Mouse (Mus musculus) heart, embryonic 14.5 days (tissue): ENCODE measurements around the gene Gm30737. TPM values are rescaled to one million over a fixed set of nuclear protein-coding genes. Genes with fewer than 3 reads are reported as not detected.
"Not testable (repeated sequence)": the region's sequence is repeated elsewhere in the genome, so short reads cannot be mapped to it uniquely, and the experiment has no call there.

Experiments used
- ATAC-seq: fragments of 200-750 bp; cut with Nextera tagmentation; 2 replicates; pipeline ENCODE4 v1.8.0; 2017; ENCODE audit warnings: low read depth, moderate TSS enrichment; ENCODE audit not compliant: insufficient number of reproducible peaks, insufficient read depth, low FRiP score
- H3K27ac ChIP-seq, 2 experiments: fragments of 200-500 bp in 1 of 2; fragments of 300-500 bp in 1 of 2; sonication (generic) in 1 of 2; replicated peaks in 1 of 2; 2 replicates each; pipeline ENCODE4 v1.5.1; 2012 to 2014; ENCODE audit warnings: low read depth in 2 of 2, low read length in 2 of 2, control low read depth in 1 of 2, mild to moderate bottlenecking in 1 of 2, mixed read lengths in 1 of 2; ENCODE audit not compliant: control insufficient read depth in 1 of 2, insufficient read depth in 1 of 2
- H3K27me3 ChIP-seq: fragments of 300-500 bp; sonication (generic); 2 replicates; pipeline ENCODE4 v1.6.1; 2014; ENCODE audit warnings: mild to moderate bottlenecking, low read length, control low read depth; ENCODE audit not compliant: control insufficient read depth, insufficient read depth
- H3K36me3 ChIP-seq: fragments of 300-500 bp; sonication (generic); 2 replicates; pipeline ENCODE4 v1.6.1; 2014; ENCODE audit warnings: mild to moderate bottlenecking, control low read depth, low read length, mixed read lengths; ENCODE audit not compliant: control insufficient read depth, insufficient read depth
- H3K4me1 ChIP-seq, 2 experiments: fragments of 200-500 bp in 1 of 2; fragments of 300-500 bp in 1 of 2; sonication (generic) in 1 of 2; 2 replicates each; pipeline ENCODE4 v1.6.1; 2012 to 2014; ENCODE audit warnings: low read length in 2 of 2, control low read depth in 1 of 2, mixed read lengths in 1 of 2; ENCODE audit not compliant: control insufficient read depth in 2 of 2, insufficient read depth in 2 of 2
- H3K4me2 ChIP-seq: fragments of 300-500 bp; sonication (generic); 2 replicates; pipeline ENCODE4 v1.6.1; 2014; ENCODE audit warnings: mild to moderate bottlenecking, low read length
- H3K4me3 ChIP-seq, 2 experiments: fragments of 200-500 bp in 1 of 2; fragments of 300-500 bp in 1 of 2; sonication (generic) in 1 of 2; 2 replicates each; pipeline ENCODE4 v1.5.1; 2012 to 2014; ENCODE audit warnings: low read length in 2 of 2, mild to moderate bottlenecking in 2 of 2, control low read depth in 1 of 2, low read depth in 1 of 2, moderate library complexity in 1 of 2; ENCODE audit not compliant: control insufficient read depth in 1 of 2, insufficient read depth in 1 of 2
- H3K9ac ChIP-seq: fragments of 300-500 bp; sonication (generic); 2 replicates; pipeline ENCODE4 v1.6.1; 2014; ENCODE audit warnings: mild to moderate bottlenecking, low read length
- H3K9me3 ChIP-seq: fragments of 300-500 bp; sonication (generic); 2 replicates; pipeline ENCODE4 v1.6.1; 2016; ENCODE audit warnings: low read length, control low read depth; ENCODE audit not compliant: control insufficient read depth
- WGBS: fragments of 180-500 bp; shearing (Covaris S2); extraction: QIAGEN DNeasy Blood & Tissue Kit; methylation state at CpG from one replicate; pipeline ENCODE4 v1.1.7; 2014; 5-methylcytosine and 5-hydroxymethylcytosine counted together
- polyA plus RNA-seq: library from polyadenylated mRNA; unstranded; fragments of >200 nt; fragmentation: Nextera tagmentation; extraction: Ambion mirVana; gene quantifications from 2 replicates; pipeline ENCODE4 v1.2.1, GENCODE M21; 2014

Gm30737 gene
- polyA plus RNA-seq: not detected in 2 replicates

GRCm38 (mm10) chrY:14400410-14400809, at the start of gene Gm30737:
Gene Gm30737 (plus strand): TSS chrY:14400710.
- not testable (repeated sequence) for H3K9ac ChIP-seq, H3K36me3 ChIP-seq, H3K4me2 ChIP-seq, H3K9me3 ChIP-seq, H3K27ac ChIP-seq, ATAC-seq, H3K4me3 ChIP-seq, H3K27me3 ChIP-seq, H3K4me1 ChIP-seq
- WGBS: no CpG with 5 or more reads among the region's 7 CpGs
